Mouse (Mus musculus) urinary bladder, postnatal 4 days (tissue): Measurements from ENCODE around the gene Vmo1.
"Not testable (repeated sequence)": the region's sequence is repeated elsewhere in the genome, so short reads cannot be mapped to it uniquely, and the experiment has no call there.

Source experiments
- DNase-seq, 2 experiments: peaks; one replicate each; pipeline ENCODE4 v3.0.0; 2021 to 2022; ENCODE audit warnings: low spot score in 2 of 2

The Vmo1 gene

DNA sequence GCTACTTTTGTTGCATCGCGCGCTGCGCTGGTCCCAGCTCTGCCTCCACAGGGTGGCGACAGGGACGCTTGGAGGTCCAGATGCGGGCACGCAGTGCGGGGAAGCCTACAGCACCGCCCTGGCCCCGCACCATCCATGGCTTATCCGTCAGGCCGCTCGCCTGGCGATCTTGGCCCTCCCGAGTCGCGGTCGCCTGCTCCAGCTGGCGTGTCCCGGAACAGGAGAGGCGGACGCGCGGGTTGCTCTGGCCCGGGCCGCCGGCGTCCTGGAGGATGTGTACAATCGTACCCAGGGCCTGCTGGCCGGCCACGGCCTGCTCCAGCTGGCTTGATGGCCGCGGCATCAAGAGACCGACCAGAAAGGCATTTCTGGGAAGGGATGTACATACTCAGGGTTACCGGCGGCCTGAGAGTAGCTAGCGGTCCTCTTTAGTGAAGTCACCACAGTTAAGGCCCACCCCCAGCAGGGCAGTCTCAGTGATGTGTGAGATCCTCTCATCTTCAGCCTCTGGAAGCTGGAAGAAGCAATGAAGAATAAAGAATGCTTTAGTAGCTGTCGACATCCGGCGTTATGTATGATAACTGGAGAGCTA, 5.9 kb upstream of the Vmo1 start:
- peak in 1 of 2 experiments; percentile 49 for DNase-seq

DNA sequence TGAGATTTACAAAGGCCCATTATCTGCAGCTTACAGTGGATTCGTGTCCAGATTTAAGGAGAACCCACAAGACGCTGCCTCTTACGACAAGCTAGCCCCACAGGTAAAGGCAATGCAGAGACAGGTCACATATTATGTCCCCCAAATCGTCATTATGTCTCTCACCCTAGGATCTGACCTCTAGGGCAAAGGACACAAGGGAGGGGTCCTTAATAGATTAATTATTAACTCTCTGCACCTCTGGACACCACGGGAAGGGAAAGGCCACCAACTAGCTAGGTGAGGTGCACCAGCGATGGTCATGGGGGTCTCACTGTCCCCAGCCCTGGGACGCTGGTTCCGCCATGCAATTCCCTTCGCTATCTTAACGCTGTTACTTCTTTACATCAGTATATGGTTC, 4.5 kb upstream of the Vmo1 start, which contains the start of gene Gltpd2:
Gene Gltpd2 (plus strand): TSS at position 274 of the 400 bp plus-strand sequence.
- DNase-seq, result no peak

DNA sequence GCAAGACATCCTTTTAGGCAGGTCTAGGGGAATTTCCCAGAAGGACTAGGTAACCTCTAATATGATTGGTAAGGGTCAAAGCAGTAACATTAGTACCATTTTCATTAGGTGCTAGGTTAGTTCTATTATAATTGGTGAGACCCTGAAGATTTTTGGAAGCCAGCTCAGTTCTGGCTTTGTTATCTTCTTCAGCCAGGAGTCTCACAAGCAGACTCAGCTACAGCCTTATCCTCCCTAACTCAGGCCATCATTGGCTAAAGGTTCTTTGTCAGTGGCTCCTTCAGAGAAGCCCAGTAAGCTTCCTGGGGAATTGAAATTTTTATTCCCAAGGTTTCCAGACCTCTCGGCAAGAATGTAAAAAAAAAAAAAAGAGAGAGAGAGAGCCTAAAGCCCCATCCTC, 4.0 kb upstream of the Vmo1 start:
- DNase-seq, result no peak

DNA sequence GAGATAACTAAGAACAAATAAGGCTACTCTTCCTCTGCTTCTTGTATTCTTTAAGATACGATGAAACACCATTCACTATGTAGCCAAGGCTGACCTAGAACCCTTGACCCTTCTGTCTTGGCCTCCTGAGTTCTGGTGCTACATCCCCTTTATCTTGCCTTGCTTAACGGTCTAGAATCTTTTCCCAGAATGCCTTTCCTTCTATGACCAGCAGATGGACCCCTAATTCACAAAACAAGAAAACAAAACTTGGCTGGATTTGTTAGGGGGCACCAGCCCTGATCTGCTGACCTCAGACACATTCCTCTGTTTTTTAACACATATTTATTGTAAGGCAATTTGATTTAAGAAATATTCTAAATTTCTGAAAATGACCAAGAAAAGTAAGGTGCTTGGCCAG, 1.9 kb upstream of the Vmo1 start:
- no peak for DNase-seq

DNA sequence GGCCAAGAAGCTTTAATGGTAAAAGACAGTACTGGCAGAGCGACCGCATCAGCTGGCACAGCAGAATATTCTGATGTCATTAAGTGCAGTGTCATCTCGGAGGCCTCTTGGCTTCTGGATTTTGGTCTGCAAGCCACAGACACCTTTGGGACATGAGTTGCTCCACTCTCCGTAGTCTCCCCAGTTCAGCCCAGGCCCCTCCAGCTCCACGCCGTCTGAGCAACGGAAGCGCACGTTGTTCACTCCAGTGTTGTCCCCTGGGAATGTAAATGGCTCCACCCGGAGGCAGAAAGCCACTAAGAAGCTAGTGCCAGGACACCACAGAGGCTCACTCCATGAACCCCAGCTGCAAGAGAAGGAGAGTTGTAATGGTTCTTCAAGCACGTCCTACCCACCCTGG, 896 bp downstream of the Vmo1 start:
- no peak for DNase-seq

DNA sequence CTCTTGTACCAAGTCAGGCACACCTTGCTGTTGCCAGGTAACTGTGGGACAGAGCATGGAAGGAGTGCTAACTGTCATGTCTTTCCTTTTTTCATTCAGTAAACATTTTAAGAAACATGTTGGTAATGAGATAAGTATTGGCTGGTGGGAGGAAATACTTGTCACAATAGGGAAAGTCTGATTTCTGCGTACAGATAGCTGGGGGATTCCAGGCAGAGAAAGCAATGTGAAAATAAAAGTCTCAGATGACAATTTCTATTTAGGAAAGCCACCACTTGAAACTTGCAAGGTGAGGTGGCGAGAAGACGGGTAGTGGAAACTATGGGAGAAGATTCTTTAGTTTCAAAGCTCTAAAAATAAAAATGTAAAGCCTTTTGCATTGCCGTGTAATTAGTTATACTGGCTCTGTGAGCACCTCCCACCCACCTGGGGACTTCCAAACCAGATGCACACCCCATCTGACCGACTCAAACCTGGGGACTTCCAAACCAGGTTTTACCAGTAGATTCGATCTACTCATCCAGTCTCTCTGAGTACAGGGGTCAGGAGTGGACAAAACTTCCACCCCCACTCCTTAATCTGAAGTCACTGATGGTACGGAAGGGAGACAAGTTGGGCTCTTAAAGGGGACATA, 1.6 kb downstream of the Vmo1 start:
- no peak for DNase-seq

DNA sequence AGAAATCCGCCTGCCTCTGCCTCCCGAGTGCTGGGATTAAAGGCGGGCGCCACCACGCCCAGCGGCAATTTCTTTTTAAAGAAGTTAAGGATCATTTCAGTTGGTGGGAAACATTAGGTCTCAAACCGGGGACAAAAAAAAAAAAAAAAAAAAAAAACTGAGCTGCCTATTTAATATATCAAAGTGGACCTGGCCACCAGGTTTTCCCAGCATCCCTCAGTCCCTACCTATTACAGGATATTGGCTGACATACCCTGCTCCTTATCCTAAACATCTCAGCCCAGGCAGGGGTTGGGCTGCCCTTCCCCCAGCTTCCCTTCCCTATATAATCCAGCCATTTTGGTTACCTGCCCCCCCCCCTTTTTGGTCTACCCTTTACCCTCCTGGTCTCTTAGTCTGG, 2.6 kb downstream of the Vmo1 start:
- no peak for DNase-seq

DNA sequence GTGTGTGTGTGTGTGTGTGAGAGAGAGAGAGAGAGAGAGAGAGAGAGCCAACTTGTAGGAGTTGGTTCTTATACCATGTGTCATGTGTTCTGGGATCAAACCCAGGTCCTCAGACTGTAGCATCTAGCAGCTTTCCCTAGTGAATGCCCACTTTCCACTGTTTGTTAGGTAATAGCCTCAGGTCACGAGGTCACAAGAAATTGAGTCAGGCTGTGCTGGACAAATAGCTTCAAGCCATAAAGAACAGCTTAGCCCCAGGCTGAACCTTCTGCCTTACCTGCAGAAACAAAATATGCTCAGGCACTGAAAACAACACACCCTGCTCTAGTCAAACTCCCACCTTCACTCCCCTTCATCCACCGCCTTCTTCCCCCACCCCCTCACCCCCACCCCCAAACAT, 3.2 kb downstream of the Vmo1 start:
- DNase-seq, result no peak

DNA sequence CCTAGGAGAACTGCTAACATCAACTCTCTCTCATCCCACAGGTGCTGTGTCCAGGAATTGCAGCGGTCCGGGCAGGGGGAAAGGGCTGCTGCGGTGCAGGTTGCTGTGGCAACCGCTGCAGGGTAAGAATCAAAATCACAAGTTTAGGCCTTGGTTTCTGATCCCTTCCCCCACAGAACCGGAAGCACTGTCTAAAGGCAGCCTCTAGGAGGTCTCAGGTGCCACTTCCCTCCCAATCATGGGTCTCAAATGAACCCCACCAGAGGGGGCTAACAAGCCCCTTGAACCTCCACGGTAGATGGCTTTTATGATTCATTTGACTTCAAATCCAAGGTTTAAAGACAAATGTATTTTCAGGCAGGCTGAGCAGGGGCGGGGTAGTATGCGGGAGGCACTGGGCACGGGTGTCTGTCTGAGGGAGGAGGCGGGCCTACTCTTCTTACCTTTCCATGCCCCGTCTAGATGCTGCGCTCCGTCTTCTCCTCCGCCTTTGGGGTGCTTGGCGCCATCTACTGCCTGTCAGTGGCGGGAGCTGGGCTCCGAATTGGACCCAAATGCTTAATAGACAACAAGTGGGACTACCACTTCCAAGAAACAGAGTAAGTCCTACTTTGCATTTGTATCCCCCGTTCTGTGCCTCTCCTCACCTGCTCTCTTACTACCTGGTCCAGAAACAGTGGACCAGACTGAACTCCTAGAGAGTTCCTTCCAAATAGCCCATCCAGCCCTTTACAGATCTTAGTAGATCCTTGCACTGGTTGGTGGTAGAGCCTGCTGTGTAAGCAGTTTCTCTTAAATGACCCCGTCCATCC, 4.5 kb downstream of the Vmo1 start:
- DNase-seq, result peak in 1 of 2 experiments; percentile 63

DNA sequence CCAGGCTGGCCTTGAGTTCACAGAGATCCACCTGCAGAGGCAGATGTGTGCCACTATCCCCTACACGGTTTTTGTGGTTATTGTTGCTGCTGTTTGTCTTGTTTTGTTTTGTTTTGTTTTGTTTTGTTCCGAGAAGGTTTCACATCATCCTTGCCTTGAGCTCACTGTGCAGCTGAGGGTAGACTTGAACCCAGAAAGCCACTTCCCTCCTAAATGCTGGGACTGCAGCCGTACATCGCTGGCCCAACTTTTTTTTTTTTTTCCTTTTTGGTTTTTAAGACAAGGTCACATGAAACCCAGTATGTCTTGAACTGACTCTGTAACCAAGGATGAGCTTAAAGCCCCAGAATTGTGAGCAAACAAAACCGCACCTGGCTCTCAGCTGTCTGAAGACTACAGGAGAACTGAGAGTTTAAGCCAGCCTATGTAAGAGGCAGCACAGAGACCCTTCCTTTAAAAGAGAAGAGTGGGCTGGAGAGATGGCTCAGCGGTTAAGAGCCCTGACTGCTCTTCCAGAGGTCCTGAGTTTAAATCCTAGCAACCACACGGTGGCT, 7.4 kb downstream of the Vmo1 start:
- DNase-seq, result no peak

DNA sequence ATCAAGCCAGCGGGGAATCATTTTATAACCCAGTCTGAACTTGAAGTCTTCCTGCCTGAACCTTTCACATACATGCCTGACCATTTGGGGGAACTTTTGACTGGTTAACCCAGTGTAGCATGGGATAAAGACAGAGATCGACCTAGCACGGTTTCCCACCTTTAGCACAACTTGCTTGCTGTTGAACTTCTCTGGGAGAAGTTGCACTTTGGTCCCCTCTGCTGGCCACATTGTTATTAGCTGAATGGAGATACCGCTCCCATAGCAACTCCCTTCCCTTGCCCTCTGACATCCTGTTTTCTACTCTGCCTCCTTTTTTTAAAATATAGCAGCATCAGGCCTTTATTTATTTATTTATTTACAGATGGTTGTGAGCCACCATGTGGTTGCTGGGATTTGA, 8.0 kb downstream of the Vmo1 start:
- DNase-seq, result peak; percentile 60 to 79

DNA sequence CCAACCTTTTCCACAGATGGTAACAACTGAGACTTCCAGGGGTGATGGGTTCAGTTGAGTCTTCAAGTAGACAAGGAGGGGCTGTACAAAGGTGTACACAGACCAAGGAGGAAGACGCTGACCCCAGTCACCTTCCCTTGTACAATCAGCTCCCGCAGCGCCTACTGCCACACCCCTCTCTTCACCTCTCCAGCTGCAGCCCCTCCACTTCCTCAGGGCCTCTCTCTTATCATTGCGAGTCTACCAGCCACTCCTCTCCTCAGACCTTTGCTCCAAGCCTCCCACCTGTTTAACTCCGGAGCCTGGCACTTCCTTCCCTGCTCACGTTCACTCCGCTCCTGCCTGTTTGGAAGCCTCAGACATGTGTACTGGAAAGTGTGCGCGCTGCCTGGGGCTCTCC, 9.4 kb downstream of the Vmo1 start, which contains the start of gene Tm4sf5:
Gene Tm4sf5 (plus strand): TSS at position 275 of the 400 bp plus-strand sequence.
- DNase-seq, result no peak

DNA sequence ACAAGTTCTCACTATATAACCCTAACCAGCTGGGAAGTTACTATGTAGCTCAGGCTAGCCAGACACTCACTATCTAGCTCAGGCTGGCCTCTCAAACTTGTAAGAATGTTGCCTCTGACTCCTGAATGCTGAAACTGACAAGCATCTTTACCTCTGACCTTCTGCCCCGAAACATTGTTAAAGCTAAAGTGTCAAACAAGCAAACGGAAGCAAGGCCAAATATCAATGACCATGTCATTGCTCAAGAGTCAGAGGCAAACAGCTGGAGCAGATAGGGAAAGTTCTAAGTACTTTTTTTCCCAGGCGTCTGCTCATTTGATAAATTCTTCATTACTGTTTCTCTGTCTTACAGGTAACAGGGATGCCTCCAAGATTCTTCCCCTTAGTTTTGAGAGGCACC, 12.4 kb downstream of the Vmo1 start:
- no peak for DNase-seq

DNA sequence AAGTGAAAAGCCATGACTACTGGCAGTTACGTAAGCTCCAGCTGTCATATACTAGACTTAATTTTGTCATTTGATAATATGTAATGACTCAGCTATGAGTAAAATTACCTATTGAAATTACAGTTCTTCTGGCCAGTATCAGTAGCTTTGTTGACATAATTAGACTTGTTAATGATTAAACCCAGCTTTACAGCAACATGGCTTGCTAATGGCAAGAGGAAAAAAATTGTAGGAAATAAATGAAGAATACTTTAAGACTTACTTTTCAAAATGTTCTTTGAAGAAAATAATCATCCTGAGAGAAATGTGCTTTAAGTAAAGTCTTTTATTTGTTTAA, 14.0 kb downstream of the Vmo1 start:
- DNase-seq, result no peak

DNA sequence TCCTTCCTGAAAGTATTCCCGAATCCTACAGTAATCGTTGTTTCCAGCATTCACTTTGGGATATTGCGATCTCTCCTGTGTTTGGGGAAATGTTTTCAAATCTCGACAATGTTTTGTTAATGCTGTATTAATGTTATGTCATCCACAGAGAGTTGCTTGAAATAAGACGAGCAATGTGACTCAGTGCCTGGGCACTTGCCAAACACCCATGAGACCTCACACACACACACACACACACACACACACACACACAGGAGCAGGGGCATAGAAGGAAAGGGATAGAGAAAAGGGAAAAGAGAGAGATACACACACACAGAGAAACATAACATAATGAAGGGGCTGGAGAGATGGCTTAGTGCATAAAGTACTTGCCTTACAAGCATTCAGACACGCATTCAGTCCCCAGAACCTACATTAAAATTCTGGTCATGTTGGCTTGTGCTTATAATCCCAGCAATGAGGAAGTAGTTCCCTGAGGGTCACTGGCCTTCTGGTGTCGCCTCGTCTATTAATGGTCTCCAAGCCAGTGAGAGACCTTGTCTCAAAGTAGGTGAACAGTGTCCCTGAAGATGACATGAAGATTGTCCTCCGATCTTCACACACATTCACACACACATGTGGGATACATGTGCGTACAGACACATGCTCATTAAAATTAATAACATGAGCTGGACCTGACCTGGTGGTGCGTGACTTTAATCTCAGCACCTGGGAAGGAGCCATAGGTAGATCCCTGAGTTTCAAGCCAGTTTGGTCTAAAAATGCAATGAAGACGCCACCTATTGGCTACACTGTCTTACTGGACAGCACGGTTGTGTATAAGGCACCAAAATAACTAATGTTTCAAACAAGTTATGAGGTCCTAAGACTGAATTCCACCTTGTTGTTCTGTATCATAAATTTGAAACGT, 14.6 kb downstream of the Vmo1 start:
- no peak for DNase-seq

DNA sequence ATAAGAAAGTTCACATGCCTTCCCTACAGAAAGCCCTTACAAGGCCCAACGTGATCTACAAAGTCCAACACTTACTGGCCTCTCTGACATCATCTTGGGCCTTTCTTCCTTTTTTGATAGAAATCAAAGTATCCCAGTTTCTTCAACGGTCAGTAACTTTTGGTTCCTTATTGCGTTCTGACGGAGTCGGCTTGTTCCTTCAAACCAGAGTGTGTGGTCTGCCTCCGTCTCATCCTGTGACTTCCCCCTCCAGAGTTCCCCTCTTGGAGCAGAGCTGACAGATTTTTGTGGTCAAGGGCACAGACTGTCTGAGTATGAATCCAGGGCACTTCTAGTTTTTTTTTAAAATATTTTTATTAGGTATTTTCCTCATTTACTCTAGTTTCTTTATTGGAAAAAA, 24.7 kb downstream of the Vmo1 start:
- no peak for DNase-seq

DNA sequence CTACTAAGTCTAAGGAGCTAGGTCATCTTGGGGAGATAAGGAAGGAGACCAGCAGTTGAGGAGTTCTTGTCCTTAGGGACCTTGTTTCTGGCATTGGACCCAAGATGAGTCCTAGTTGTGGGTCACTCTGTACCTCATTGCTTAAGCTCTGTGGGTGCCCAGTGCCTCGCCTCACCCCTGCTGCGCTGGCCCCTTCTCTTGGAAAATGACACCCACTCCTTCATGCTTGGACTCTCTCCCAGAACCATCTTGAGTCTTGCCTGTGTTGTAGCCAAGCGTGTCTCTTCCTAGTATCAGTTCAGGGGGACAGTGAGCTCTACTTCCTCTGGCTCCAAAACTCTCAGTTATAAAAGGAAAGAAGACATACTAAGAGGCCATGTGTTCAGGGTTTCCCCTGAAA, 25.3 kb downstream of the Vmo1 start:
- no peak for DNase-seq

DNA sequence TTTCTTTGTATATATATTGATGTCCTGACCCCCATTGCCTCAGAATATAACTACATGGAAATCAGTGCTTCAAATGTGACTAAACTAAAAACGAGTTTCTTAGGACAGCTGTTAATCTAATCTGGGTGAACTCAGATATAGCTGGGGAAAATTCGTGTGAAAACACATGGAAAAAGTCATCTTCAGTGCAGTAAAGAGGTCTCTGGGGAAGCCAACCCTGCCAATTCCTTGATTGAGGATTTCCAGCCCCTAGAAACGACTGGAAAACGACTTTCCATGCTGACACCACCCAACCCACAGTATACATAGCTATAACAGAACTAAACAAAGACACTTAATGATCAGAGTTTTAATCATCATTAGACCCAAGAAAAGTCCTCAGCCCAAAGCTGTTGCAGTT, 26.6 kb downstream of the Vmo1 start:
- no peak for DNase-seq

DNA sequence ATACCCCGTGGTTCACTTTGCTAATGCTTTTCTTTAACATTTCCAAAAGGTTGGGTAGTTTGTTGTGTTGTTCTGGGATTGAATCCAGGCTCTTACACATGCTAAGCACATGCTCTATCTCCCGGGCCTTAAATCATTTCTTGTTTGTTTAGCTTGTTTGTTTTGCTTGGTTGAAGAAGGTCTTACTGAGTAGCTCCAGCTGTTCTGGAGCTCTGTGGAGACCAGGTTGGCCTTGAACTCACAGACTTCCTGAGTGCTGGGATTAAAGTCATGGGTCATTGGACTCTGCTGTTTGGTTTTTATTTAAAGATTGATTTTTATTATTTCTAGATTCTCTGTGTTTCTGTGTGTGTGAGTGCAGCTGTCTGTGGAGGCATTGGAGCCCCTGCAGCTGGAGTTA, 28.9 kb downstream of the Vmo1 start:
- DNase-seq, result no peak

DNA sequence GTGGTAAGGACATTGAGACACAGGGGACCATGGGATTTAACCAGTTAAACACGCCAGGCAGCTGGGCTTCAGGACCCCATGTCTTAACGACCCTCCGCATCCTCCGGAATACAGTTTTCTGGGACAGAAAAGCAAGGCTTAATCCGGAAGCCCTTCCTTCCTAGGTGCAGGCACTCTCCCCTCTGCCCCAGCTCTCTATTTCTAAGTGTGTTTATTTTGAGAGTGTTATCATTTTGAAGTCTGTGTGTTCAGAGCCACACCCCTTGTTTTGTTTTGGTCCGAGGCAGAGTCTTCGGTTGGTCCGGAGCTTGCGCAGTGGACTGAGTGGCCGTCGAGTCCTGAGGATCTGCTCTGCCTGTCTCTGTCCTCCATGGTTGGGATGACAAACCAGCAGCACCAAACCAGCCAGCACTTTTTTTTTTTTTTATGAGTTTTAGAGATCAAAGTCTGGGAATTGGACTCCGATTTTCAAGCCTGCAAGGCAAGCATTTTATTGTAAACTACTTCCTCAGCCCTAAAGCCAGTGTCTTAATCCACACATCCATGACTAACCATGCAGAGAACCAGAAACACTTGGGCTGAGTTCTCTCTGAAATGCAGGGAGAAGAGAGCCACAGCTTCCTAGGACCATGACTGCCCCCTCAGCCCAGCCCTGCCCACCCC, 39.4 kb downstream of the Vmo1 start:
- DNase-seq, result no peak

DNA sequence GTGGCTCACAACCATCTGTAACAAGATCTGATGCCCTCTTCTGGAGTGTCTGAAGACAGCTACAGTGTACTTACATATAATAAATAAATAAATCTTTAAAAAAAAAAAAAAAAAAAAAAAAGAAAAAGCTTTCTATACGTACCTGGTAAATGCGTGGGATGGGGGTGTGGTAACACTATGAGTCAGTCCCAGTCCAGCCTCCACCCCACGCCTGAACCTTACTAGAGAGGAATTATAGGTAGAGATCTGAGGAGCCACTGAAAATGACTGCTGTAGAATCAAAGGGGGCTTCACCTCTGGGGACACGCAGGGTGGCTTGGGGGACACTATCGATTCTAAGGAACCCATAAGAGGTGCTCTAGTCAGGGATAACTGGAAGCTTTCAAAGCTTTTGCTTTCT, 41.1 kb downstream of the Vmo1 start:
- not testable (repeated sequence) for DNase-seq
